Mouse (Mus musculus) spleen, adult 18-20 months (tissue): ENCODE measurements around the gene Gm45711.
"Not testable (repeated sequence)": the region's sequence is repeated elsewhere in the genome, so short reads cannot be mapped to it uniquely, and the experiment has no call there.

ENCODE experiments used
- DNase-seq, 2 experiments: peaks; one replicate each; pipeline ENCODE4 v3.0.0; 2022; ENCODE audit warnings: mixed read lengths in 2 of 2

Gene Gm45711

DNA sequence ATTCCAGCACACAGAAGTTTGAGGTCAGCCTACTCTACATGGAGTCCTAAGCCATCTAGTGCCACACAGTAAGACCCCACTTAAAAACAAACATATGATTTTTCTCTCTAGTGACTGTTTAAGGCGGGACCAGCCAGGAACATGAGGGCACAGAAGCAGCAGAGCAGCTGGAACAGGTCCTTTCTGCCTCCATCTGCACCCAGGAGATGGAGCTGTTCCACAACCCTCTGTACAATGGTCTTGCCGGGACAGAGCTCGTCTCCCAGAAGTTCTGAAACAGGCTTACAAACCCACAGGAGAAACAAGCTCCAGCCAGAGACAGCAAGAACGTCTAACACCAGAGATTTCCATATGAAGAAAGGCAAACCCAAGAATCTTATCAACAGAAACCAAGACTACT lies 3.4 kb upstream of the Gm45711 start:
- no peak for DNase-seq

DNA sequence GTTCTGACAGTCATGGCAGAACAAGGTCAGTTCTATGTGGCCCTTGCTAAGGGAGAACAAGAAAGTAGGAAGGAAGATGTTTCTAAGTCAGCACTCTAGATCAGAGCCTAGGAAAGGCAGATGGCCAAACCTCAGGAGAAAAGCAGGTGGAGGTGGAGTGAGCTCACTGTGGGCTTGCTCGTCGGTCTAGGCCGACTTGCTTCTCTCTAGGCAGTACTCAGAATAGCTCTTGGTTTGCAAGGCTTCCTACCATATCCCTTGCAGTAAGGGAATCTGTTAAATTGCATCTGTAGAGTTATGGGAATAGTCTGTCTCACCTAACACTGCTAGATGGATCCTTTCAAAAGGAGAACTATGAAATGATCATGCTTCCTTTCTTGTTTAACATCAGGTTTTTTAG lies 2.1 kb upstream of the Gm45711 start:
- not testable (repeated sequence) for DNase-seq

DNA sequence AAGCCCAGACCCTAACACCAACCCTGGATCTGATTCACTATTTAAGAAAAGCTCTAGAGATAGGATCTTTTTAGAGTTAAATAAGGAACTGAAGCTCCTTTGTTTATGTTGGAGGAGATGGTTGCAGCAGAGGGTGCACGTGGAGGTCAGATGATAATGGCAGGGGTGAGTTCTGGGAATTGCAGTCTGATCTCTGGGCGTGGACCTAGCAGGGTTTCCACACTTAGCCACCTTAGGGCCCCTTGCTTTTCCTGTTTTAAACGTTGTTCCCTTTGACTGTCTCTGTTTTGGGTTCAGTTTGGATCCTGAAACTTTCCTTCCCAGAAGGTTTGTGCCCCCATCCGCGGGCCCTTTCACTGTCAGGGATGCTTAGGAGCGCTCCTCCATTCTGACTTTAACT lies 1.5 kb downstream of the Gm45711 start:
- DNase-seq = not testable (repeated sequence)

DNA sequence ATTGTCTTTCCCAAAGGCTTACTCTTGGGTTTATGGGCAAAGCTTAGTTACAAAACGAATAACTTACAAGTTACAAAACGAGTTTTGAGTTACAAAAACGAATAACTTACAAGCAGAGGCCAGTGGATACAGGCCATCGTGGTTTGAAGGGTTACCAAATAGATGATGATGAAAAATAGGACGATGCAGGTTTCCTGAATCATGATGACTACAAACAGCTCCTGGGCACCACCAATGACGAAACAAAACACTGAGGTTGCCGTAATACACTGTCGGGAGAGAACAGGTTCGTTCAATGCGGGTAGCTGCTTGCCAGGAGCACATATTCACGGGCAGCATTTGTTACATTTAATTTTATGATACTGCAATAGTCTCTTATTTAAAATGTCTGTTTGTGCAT lies 4.9 kb downstream of the Gm45711 start:
- DNase-seq = no peak

DNA sequence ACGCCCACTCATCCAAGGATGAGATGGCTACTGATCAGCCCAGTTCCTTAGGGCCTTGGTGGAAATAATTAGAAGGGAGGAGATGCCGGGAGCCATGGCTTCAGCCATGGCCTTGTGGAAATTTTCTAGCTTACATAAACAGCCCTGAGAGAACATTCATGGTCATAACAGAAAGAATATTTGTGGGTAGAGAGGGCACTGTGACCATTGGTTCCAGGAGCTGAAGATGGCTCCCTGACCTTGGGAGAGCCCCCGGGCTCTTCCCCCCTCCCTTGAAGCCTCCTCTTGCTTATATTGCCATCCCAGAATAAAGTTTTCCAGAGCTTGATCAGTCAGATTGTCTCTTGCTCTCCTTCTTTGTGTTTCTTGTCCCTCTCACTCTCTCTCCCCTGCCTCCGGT lies 7.3 kb downstream of the Gm45711 start:
- not testable (repeated sequence) for DNase-seq

DNA sequence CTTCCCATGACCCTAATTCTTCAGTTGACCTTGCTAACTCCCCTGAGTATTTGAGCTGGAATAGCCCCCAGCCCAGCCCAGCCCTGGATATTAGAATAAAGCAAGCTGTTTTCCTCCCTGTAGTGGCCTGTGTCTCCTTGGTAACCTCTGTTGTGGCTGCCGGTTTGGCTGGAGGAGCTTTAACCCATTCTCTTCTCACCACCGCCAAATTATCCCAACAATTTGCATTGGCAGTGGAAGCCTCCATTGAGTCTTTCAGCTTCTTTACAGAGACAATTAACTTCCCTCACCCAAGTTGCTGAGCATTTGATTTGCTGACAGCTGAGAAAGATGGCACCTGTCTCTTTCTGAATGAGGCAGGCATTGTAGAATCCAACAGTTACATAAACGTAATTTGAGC lies 8.3 kb downstream of the Gm45711 start:
- DNase-seq = not testable (repeated sequence)

DNA sequence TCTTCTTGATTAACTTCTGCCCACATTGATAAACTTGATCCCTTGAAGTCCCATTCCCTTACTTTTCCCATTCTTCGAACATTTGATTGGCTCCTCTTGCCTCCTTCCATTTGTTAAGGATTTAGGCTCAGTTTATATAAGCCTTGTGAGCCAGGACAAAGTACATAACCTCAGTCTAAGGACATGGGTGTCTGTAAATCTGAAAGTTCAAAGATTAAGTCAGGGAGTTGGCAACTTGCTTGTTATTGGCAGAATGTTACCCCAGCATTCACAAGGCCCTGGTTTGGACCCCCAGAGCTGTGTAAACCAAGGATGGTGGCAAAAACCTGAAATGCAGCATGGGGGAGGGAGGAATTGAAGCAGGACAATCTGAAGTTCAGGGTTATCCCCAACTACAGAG lies 15.5 kb downstream of the Gm45711 start:
- DNase-seq = no peak

DNA sequence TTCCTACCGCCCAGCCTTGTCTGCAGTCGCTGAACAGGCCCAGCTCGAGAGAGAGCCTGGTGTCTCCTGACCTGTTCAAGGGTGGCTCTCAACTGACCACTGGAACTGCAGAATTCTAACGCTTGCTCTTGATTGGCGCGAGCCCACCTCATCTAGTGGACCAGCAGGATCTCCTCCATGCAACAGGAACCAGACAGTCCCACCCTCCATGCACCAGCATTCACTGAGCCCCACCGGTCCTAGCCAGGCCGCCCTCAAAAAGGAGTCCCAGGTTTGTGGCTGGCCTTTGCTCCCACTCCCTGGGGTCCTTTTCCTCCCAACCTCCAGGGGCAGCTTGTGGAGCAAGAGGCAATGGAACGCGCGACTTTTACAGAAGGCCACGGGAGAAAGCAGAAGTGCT lies 16.8 kb downstream of the Gm45711 start, which contains the start of gene Cmtm2a:
TSS of gene Cmtm2a (minus strand) at position 101 of the 400 bp plus-strand sequence.
- not testable (repeated sequence) for DNase-seq

DNA sequence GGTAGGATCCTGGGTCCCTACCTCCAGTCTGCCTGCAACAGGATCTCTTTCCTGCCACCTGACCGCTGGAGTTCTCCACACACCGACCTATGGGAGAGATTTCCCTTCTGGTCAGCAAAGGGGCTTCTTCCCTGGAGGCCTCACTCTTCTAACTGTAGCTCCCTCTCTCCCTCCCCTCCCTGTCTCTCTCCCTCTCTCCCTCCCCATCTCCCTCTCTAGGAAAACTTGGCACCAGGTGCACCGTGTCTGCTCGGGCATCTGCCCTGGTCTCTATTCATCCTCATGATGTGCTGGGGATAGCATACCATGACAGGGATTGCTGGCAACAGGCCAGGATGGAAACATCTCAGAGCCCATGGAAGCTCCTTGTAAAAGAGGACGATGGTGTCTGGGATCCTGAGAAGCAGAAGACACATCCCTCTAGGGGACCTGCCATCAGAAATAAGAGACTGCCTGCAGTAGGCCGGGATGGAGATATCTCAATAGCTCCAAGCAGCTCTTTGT lies 40.9 kb downstream of the Gm45711 start:
- DNase-seq = no peak

DNA sequence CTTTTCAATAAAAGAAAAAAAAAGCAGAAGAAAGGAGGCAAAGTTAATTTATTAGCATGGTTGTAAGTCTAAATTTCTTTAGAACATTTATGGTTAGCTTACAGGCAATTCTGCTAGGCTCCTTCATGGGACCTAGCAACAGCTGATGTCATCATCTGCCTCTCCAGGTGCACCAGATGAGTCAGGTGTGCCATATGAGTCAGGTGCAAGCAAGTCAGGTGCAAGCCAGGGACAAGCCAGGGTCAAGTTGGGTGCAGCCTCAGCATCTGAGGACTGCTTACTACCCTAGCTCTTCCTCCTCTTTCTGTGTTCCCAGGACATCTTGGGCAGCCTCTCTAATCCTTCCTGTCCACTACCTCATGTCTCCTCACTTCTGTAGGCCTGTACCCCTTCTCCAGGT lies 41.5 kb downstream of the Gm45711 start:
- DNase-seq = no peak

DNA sequence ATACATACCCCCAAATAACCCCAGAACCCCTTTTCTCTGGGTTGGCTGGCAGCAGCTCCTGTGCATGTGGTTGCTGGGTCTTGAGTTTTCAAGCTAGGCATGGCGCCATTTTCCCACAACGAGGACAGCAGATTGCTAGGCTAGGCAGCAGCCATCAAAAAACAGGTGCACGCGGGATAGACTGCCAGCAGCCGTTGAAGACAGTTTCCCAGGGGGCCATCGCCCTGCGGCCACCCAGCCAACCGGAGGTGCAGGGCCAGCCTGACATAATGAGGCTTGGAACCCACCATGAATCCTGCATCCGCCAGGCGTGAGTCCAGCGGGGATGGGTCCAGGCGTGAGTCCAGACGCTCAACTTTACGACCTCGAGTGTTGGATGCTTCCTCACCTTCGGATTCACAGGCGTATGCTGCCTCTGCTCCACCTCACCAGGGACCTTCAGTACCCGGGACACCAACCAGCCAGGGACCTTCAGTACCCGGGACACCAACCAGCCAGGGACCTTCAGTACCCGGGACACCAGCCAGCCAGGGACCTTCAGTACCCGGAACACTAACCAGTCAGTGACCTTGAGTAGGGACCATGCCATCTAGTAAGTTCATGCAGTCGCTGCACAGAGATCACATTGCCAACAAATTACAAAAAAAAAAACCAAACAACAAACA lies 45.5 kb downstream of the Gm45711 start:
- not testable (repeated sequence) for DNase-seq

DNA sequence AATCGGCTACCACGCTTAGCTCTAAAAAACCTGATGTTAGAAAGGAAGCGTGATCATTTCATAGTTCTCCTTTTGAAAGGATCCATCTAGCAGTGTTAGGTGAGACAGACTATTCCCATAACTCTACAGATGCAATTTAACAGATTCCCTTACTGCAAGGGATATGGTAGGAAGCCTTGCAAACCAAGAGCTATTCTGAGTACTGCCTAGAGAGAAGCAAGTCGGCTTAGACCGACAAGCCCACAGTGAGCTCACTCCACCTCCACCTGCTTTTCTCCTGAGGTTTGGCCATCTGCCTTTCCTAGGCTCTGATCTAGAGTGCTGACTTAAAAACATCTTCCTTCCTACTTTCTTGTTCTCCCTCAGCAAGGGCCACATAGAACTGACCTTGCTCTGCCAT lies 48.1 kb downstream of the Gm45711 start:
- not testable (repeated sequence) for DNase-seq

DNA sequence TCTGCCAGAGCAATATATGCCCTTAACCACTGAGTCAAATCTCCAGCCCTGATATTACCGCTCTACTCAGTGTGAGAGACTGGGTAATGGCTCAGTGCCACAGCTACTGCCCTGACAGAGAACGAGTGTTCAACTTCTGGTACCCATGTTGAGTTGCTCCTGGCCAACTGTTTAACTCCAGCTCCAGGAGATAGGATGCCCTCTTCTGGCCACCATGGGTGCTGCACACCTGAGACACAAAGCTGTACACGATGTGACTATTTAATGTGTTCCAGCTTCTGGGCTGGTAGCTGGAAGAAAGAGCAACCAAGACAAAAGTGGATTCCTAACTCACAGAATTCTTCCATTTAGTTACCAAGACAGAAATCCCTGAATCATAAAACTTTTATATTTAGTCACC lies 56.9 kb downstream of the Gm45711 start:
- peak in 1 of 2 experiments; percentile 57 for DNase-seq

DNA sequence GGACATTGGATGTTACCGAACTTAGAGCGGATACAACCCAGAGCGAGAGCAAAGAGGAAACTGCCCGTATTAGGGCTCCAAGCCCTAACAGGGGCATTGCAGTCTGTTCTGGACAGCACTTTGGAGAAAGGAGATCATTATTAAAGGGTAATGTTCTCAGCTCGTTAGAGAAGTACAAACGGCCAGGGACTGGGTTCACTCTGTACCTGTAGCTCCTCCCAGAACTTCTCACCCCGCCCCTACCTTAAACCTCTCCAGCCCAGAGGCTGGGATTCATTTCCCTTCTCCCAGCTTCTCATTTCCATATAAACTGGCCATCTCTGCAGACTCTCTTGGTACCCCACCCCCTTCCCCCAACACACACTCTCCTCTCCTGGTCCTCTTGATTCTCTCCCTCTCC lies 58.4 kb downstream of the Gm45711 start:
- DNase-seq = no peak

DNA sequence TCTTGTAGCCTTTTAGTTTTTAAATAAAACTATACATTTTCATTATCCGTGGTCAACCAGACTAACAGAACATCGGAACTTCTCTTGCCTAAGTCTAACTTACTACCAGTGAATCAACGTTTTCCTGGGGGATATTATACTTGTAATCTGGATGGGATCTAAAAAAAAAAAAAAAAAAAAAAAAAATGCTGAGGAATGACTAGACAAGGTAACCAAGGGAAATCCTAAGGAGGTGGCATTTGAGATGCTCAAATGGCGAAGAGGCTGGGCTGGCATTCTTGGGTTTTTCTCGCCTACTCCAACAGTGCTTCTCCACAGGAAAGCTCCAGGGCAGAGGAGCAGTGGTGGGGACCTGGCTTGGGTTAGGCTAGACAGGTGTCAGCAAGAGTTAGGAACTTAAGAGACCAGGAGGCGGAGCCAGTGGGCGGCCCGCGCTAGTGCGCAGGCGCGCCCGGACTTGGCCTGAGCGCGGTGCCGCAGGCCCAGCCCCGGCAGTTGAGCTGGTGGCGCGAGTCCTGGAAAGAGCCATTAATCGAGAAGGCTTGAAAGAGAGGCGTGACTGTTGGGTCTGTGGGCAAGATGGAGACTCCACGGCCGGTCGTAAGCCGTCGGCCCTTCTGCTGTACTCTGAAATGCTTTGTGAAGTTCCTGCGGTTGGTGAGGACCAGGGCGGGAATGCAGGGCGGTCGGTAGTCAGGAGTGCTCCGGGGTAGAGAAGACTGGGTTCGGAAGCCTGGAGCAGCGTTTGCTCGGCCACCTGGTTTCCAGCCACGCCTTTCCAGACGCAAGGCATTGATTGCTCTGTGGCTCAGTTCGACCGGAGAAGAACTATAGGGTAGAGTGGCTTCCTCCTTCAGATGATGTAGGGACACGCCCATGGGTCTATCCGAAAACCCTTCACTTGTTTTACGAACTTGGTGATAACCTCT lies 59.2 kb downstream of the Gm45711 start, which contains the start of gene Cklf:
TSS of gene Cklf (plus strand) at position 423 of the 929 bp plus-strand sequence.
- DNase-seq = peak; percentile 79 to 89

DNA sequence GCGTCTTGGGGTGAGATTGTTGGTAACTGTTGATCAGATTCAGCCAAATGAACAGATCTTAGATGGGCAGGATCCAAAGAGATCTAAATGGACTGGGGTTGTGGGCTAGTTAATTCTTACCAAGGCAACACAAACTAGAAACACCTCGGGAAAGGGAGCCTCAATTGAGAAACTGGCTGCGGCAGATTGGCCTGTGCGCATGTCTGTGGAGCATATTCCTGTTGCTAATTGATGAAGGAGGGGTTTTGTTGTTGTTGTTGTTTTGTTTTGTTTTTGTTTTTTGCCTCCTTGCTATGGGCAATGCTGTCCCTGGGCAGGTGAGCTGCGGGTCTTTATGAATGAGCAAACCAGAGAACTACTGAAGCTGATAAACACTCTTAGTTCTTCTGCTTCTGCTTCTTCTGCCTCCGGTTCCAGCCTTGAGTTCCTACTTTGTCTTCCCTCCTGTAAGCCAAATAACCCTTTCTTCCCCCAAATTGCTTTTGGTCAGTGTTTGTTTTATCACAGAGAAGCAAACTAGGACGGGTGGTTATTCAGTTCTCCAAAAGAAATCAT lies 60.4 kb downstream of the Gm45711 start:
- DNase-seq = no peak

DNA sequence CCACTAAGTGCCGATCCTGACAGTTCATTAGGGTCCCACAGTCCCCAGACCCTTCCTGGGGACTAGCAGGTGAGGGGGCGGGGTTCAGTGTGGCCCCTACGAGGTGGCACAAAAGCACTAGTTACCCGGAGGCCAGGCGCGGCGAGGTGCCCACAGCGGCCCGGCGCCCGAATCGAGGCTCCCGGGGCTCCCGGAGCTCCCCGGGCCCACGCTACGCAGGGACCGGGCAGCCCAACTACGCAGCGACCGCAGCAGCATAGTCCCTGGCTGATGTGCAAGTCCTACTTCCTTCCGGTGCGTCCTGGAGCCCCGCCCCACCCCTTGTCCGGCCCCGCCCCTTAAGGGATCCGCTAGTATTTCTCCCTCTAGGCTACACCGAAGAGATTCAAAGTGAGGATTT lies 61.6 kb downstream of the Gm45711 start, which contains the start of gene Tk2:
TSS of gene Tk2 (minus strand) at position 283 of the 400 bp plus-strand sequence.
- peak; percentile 74 to 77 for DNase-seq

DNA sequence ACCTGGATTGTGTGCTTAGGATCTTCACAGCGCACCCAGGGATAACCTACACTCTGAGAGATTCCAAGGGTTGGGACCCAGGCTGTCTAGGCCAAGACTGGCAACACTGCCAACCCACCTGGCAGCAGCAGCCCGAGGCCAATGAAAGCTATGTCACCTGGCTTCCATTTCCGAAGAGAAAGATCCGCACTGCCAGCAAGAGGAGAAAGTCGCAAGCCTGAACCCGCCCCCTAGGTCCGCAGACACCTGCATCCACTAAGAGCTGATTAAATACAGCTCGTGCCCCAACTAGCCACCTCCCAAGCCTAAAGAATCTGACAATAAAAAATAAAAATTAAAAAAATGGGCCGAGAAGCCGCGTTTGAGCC lies 62.0 kb downstream of the Gm45711 start:
- DNase-seq = peak in 1 of 2 experiments; percentile 35

DNA sequence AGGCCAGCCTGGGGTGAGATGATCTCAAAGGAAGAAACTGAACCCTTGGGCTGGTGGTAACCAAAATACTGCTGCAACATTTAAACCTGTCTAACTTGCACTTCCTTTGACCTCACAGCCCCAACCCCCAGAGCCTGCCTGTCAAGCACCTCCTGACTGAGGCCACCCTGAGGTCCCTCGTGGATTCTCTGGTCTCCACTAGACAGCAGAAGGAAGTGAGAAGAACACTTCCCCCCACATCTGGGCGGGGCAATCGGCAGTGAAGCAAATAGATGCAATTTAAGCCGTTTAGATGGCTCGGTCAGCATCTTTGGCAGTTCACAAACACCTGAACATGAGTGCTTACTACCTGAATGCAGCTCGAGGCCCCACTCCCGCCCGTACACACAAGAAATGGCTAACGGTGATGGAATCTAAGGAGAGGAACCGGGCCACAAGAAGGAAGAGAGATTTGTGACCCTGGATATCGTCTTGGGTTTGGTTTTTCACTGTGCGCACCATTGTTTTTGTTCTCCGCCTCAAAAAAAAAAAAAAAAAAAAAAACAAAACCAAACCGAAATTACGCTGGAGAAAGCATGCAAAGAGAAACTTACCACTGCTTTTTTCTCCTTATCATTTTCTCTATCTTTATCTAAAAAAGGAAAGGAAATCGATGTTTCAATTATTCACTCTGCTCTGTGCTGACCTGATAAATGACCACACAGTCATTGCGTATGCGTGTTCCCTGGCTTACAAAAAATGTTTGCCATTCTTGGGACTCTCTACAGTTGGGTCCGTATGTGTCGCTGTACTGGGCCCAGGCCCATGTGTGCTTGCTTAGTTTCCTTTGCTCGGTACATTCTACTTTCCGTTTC lies 62.6 kb downstream of the Gm45711 start:
- DNase-seq = peak; percentile 81 to 84

DNA sequence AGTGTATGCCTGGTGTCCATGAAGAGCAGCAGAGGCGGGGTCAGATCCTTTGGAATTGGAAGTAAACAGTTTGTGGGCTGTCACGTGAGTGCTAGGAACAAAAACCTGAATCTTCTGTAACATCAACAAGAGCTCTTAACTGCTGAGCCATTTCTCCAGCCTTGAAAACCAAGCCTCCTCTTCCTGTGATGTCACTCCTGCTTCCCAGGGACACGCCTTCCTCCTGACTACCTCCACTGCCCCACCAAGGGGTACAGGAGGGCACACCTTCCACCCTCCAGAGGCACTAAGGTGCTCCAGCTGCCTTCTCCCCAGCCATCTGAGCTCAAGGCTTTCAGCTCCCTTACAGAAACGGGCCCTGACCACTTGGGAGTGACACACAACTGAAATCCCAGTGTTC lies 63.3 kb downstream of the Gm45711 start:
- no peak for DNase-seq

DNA sequence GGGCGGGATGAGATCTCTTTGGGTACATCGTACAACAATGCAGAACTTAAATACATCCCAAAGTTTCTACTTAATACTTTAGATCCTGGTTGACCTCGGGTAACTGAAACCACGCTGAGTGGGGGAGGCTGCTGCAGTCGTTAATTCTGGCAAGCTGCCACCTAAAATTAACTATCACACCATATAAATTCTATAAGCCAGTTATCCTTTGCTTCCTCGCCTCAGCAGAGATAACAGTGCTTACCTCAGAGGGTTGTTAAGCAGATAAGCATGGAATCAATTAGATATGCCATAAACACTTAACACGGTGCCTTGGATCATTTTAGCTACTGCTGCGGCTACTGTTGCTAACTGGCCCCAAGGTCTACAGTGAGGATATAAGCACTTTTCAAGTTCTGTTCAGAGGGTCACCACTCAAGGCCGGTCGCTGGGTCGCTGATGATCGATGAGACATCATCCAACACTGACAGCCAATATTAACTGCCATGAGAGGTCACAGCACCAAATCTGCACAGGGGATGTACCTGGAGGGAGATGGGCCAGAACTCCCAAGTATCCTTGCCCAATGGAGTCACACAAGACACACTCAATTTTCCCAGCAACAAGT lies 67.7 kb downstream of the Gm45711 start:
- no peak for DNase-seq

DNA sequence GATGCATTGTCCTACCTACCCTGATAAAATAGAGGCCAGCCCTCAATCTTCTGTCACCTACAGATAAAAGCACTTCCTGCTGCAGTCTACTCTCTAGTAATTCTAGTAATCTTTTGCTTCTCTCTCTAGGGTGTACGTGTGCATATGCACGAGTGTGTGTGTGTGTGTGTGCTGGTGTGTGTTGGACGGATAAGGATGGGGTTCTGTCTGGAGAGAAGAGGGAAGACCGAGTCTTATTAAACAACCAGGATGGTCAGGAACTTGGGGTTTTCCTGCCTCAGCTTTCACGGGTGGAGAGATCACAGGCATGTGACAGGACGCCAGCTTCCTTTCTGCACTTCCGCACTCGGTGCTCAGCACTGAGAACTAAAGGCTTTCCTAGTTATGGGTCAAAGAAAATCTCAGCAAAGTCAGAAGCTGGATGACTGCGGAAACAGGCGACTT lies 70.4 kb downstream of the Gm45711 start:
- DNase-seq = peak; percentile 43 to 56
